Mouse (Mus musculus) CH12.LX (cell line): Measurements from ENCODE around the gene Ccdc88c. TPM values are rescaled to one million over a fixed set of nuclear protein-coding genes. Genes with fewer than 3 reads are reported as not detected.

ENCODE experiments used
- DNase-seq: peaks from one replicate; pipeline ENCODE4 v3.0.0-alpha.2; 2013; ENCODE audit errors: extremely low read depth
- H3K27ac ChIP-seq: 2 replicates; pipeline ENCODE4 v1.5.1; 2012; ENCODE audit warnings: low read depth, mild to moderate bottlenecking, control low read depth, moderate library complexity; ENCODE audit not compliant: insufficient read depth
- H3K27me3 ChIP-seq: replicated peaks from 2 replicates; pipeline ENCODE3; 2012; ENCODE audit warnings: inconsistent platforms
- H3K36me3 ChIP-seq, 2 experiments: replicated peaks in 1 of 2; 2 replicates each; pipeline versions ENCODE3 to v1.6.1; 2012; ENCODE audit warnings: inconsistent platforms in 1 of 2, low read length in 1 of 2, mild to moderate bottlenecking in 1 of 2, mixed read lengths in 1 of 2, moderate library complexity in 1 of 2; ENCODE audit not compliant: control insufficient read depth in 1 of 2, insufficient read depth in 1 of 2
- H3K4me1 ChIP-seq, 2 experiments: 2 replicates each; pipeline ENCODE4 v1.6.1; 2012; ENCODE audit warnings: inconsistent platforms in 1 of 2, moderate library complexity in 1 of 2; ENCODE audit not compliant: insufficient read depth in 2 of 2, control insufficient read depth in 1 of 2
- H3K4me2 ChIP-seq: 2 replicates; pipeline ENCODE4 v1.6.1; 2012; ENCODE audit warnings: low read depth, mild to moderate bottlenecking, control low read depth; ENCODE audit not compliant: poor library complexity, insufficient read depth, severe bottlenecking
- H3K4me3 ChIP-seq, 3 experiments: fragments of 150-350 bp in 1 of 3; sonication (generic) in 1 of 3; replicated peaks in 1 of 3; 2 replicates each; pipeline versions ENCODE3 to v1.5.1; 2011 to 2012; ENCODE audit warnings: low read depth in 2 of 3, low read length in 2 of 3, mild to moderate bottlenecking in 2 of 3, moderate library complexity in 2 of 3, control low read depth in 1 of 3, improper control_type of control experiment in 1 of 3, inconsistent platforms in 1 of 3, mixed read lengths in 1 of 3; ENCODE audit not compliant: poor library complexity in 1 of 3
- H3K79me2 ChIP-seq: replicated peaks from 2 replicates; pipeline ENCODE4 v1.6.1; 2012; ENCODE audit warnings: mild to moderate bottlenecking, moderate library complexity; ENCODE audit not compliant: control insufficient read depth, poor library complexity, insufficient read depth, severe bottlenecking; ENCODE audit errors: extremely low read depth
- H3K9ac ChIP-seq: 2 replicates; pipeline ENCODE4 v1.6.1; 2012; ENCODE audit warnings: low read depth, mild to moderate bottlenecking, control low read depth, moderate library complexity; ENCODE audit not compliant: insufficient read depth
- H3K9me3 ChIP-seq: replicated peaks from 2 replicates; pipeline ENCODE3; 2012; ENCODE audit warnings: low read length, inconsistent platforms, mixed read lengths
- BHLHE40 ChIP-seq: IDR thresholded peaks from 2 replicates; pipeline ENCODE4 v1.6.1; 2011; ENCODE audit warnings: mild to moderate bottlenecking, low read depth, low read length, improper control_type of control experiment
- CHD1 ChIP-seq: IDR thresholded peaks from 2 replicates; pipeline ENCODE4 v1.6.1; 2012; ENCODE audit warnings: low read depth, low read length, improper control_type of control experiment, inconsistent platforms
- CHD2 ChIP-seq: IDR thresholded peaks from 2 replicates; pipeline ENCODE4 v1.6.1; 2011; ENCODE audit warnings: low read length, improper control_type of control experiment
- CTCF ChIP-seq, 2 experiments: IDR thresholded peaks in 1 of 2; conservative IDR thresholded peaks in 1 of 2; 2 replicates each; pipeline ENCODE4 v1.5.1; 2011 to 2012; ENCODE audit warnings: low read depth in 2 of 2, low read length in 2 of 2, improper control_type of control experiment in 1 of 2, inconsistent platforms in 1 of 2, mild to moderate bottlenecking in 1 of 2, moderate library complexity in 1 of 2
- ELF1 ChIP-seq: IDR thresholded peaks from 2 replicates; pipeline ENCODE4 v1.6.1; 2014; ENCODE audit warnings: low read depth, mild to moderate bottlenecking, inconsistent platforms, low read length, improper control_type of control experiment
- EP300 ChIP-seq: IDR thresholded peaks from 2 replicates; pipeline ENCODE4 v1.6.1; 2011; ENCODE audit warnings: low read length, improper control_type of control experiment
- GABPA ChIP-seq: IDR thresholded peaks from 2 replicates; pipeline ENCODE4 v1.6.1; 2012; ENCODE audit warnings: low read depth, low read length, improper control_type of control experiment, inconsistent platforms; ENCODE audit not compliant: insufficient replicate concordance
- IRF4 ChIP-seq: IDR thresholded peaks from 2 replicates; pipeline ENCODE4 v1.6.1; 2014; ENCODE audit warnings: low read depth, mild to moderate bottlenecking, inconsistent platforms, low read length, improper control_type of control experiment
- JUND ChIP-seq: conservative IDR thresholded peaks from 2 replicates; pipeline ENCODE4 v1.6.1; 2011; ENCODE audit warnings: low read depth, low read length, improper control_type of control experiment
- KAT2A ChIP-seq: IDR thresholded peaks from 2 replicates; pipeline ENCODE4 v1.6.1; 2012; ENCODE audit warnings: low read length, improper control_type of control experiment, inconsistent platforms; ENCODE audit not compliant: insufficient replicate concordance
- MAFK ChIP-seq: IDR thresholded peaks from 2 replicates; pipeline ENCODE4 v1.6.1; 2011; ENCODE audit warnings: low read length, improper control_type of control experiment; ENCODE audit not compliant: insufficient replicate concordance
- MAZ ChIP-seq: IDR thresholded peaks from 2 replicates; pipeline ENCODE4 v1.6.1; 2012; ENCODE audit warnings: low read depth, mild to moderate bottlenecking, inconsistent platforms, low read length, improper control_type of control experiment, moderate library complexity
- MEF2A ChIP-seq: IDR thresholded peaks from 2 replicates; pipeline ENCODE4 v1.6.1; 2014; ENCODE audit warnings: low read depth, mild to moderate bottlenecking, inconsistent platforms, low read length, improper control_type of control experiment, borderline replicate concordance
- MXI1 ChIP-seq: IDR thresholded peaks from 2 replicates; pipeline ENCODE4 v1.6.1; 2011; ENCODE audit warnings: mild to moderate bottlenecking, low read depth, low read length, improper control_type of control experiment
- NRF1 ChIP-seq: IDR thresholded peaks from 2 replicates; pipeline ENCODE4 v1.6.1; 2014; ENCODE audit warnings: low read depth, mild to moderate bottlenecking, inconsistent platforms, low read length, improper control_type of control experiment, moderate library complexity
- PAX5 ChIP-seq: IDR thresholded peaks from 2 replicates; pipeline ENCODE4 v1.6.1; 2012; ENCODE audit warnings: low read length, inconsistent platforms, mixed read lengths
- POLR2A ChIP-seq: IDR thresholded peaks from 2 replicates; pipeline ENCODE4 v1.6.1; 2011; ENCODE audit warnings: low read depth, mild to moderate bottlenecking, improper control_type of control experiment, low read length
- POLR2AphosphoS2 ChIP-seq: IDR thresholded peaks from 2 replicates; pipeline ENCODE4 v1.6.1; 2011; ENCODE audit warnings: low read depth, low read length, improper control_type of control experiment
- RCOR1 ChIP-seq: conservative IDR thresholded peaks from 2 replicates; pipeline ENCODE4 v1.6.1; 2012; ENCODE audit warnings: low read depth, mild to moderate bottlenecking, inconsistent platforms, low read length, improper control_type of control experiment
- SIN3A ChIP-seq: IDR thresholded peaks from 2 replicates; pipeline ENCODE4 v1.6.1; 2012; ENCODE audit warnings: low read length, improper control_type of control experiment, inconsistent platforms
- SMC3 ChIP-seq: IDR thresholded peaks from 2 replicates; pipeline ENCODE4 v1.6.1; 2011; ENCODE audit warnings: low read depth, low read length, improper control_type of control experiment
- TCF12 ChIP-seq: IDR thresholded peaks from 2 replicates; pipeline ENCODE4 v1.6.1; 2014; ENCODE audit warnings: low read depth, mild to moderate bottlenecking, inconsistent platforms, low read length, improper control_type of control experiment
- UBTF ChIP-seq: IDR thresholded peaks from 2 replicates; pipeline ENCODE4 v1.6.1; 2012; ENCODE audit warnings: low read depth, mild to moderate bottlenecking, inconsistent platforms, low read length, improper control_type of control experiment, moderate library complexity
- USF1 ChIP-seq: IDR thresholded peaks from 2 replicates; pipeline ENCODE4 v1.6.1; 2014; ENCODE audit warnings: low read depth, mild to moderate bottlenecking, inconsistent platforms, low read length, improper control_type of control experiment
- ZMIZ1 ChIP-seq: IDR thresholded peaks from 2 replicates; pipeline ENCODE4 v1.6.1; 2012; ENCODE audit warnings: low read depth, mild to moderate bottlenecking, inconsistent platforms, low read length, improper control_type of control experiment
- ZNF384 ChIP-seq: IDR thresholded peaks from 2 replicates; pipeline ENCODE4 v1.6.1; 2012; ENCODE audit warnings: low read depth, low read length, improper control_type of control experiment, inconsistent platforms
- dilution Hi-C: fragments of 300-500 bp; cut with MboI; formaldehyde crosslinking; loops from 2 replicates; pipeline ENCODE4 v1.14.3; 2020; ENCODE audit warnings: low sequenced_read_pairs; ENCODE audit not compliant: extremely low pct_unique_long_range_greater_than_20kb, extremely low pct_ligation_motif_present
- in situ Hi-C: fragments of 300-500 bp; cut with MboI; formaldehyde crosslinking; loops from 3 replicates; pipeline ENCODE4 v1.14.3; 2019; ENCODE audit warnings: low sequenced_read_pairs, low pct_ligation_motif_present, low pct_unique_long_range_greater_than_20kb, mixed read lengths
- polyA plus RNA-seq: library from polyadenylated mRNA; unstranded; fragments of >175 nt; gene quantifications from 2 replicates; pipeline ENCODE4 v1.2.1, GENCODE M21; 2012; ENCODE audit warnings: low read depth; ENCODE audit not compliant: insufficient read length
- total RNA-seq, 2 experiments: library from RNA; depleted of rRNA; stranded (reverse); fragments of 300-350 nt in 1 of 2; fragments of >200 nt in 1 of 2; gene quantifications; 2 replicates each; pipeline ENCODE4 v1.2.3; 2012 to 2014

Ccdc88c gene
- total and polyA plus RNA-seq, 3 experiments: 20.3 to 32.7 (median 24.9) TPM

DNA sequence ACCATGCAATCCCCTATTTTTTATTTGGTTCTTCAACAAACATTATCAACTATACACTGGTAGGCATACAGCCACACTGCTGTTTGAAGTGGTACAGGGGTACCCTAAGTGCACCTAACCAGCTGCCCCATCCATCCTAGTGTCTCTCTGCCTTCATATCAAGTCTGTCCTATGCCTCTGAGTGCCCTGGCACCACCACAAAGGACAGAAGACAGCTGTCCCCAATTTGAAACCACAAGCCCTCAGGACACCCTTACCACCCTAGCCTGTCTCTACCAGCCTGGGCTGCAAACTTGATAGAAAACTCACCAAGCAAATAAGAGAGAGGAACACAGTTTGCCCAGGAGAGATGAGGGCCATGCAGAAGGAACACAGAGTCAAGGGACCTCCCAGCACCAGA, 51.3 kb downstream of the Ccdc88c start:
- Histone ChIP-seq H3K27ac (no peak overlapping the region), H3K9me3 (no peaks in the 10 kb centered on the region), H3K36me3 (peaks cover 67 to 98% of the 10 kb centered on the region in 2 experiments), H3K4me1 (peaks cover 0 to 12% of the 10 kb centered on the region in 2 experiments; a peak in 1 of 4 replicates), H3K79me2 (no peaks in the 10 kb centered on the region), H3K4me2 (no peak overlapping the region), H3K27me3 (no peaks in the 10 kb centered on the region), H3K9ac (no peak overlapping the region), H3K4me3 (no peak overlapping the region)
- in situ Hi-C loops (no loop called here), dilution Hi-C loops (no loop called here)
- no peak for DNase-seq
- TF ChIP-seq CHD1 (no peak), POLR2A (no peak), NRF1 (no peak), MXI1 (no peak), ELF1 (no peak), GABPA (no peak), PAX5 (no peak), CTCF (conservative IDR thresholded peaks at IDR 0.05 in 1 of 2, IDR thresholded peaks at IDR 0.05 in 1 of 2; ENCODE audit: low read depth in 2 of 2, low read length in 2 of 2) (no peak), TCF12 (no peak), SIN3A (no peak), ZNF384 (no peak), MAZ (no peak), BHLHE40 (no peak), USF1 (no peak), UBTF (no peak)

DNA sequence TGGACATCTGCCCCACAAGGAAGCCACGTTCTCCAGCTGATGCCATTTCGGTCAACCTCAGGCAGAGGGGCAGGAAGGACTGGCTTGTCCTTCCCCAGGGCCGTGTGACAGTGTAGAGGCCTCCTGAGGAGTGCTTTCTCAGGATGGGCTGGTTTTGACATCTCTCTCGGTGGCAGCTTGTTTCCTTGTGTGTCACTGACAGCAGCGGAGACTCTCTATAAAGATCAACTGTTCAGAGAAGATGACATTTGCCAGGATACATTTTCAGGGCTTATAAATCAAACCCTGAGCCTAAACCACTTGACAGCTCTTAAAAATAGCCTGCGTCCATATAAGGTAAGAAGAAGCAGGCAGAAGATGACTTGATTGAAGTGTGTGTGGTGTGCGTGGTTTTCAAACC, 59.0 kb downstream of the Ccdc88c start:
- dilution Hi-C loops: no loop called here
- in situ Hi-C loops: no loop called here

More for the DNA sequence above, 59.0 kb downstream of the Ccdc88c start:
- TF ChIP-seq BHLHE40 (no peak), EP300 (no peak), MEF2A (no peak), IRF4 (no peak), CHD2 (no peak), POLR2AphosphoS2 (no peak), KAT2A (no peak), JUND (no peak), SMC3 (no peak), RCOR1 (no peak), MAFK (no peak), ZMIZ1 (no peak)
- Histone ChIP-seq H3K27me3 (no peaks in the 10 kb centered on the region), H3K4me2 (no peak overlapping the region), H3K9ac (no peak overlapping the region), H3K4me1 (no peaks in the 10 kb centered on the region), H3K27ac (no peak overlapping the region), H3K4me3 (no peak overlapping the region), H3K9me3 (no peaks in the 10 kb centered on the region), H3K36me3 (peaks cover 57 to 93% of the 10 kb centered on the region in 2 experiments), H3K79me2 (no peaks in the 10 kb centered on the region)
- DNase-seq: no peak
